Mouse (Mus musculus) granulocyte monocyte progenitor cell, adult 5-6 weeks (primary cell): ENCODE data around the gene Tll1. TPM values are rescaled to one million over a fixed set of nuclear protein-coding genes. Genes with fewer than 3 reads are reported as not detected.
A peak's percentile ranks its signal among the peaks of the same experiment; 100 is the strongest.
"Not testable (repeated sequence)": the region's sequence is repeated elsewhere in the genome, so short reads cannot be mapped to it uniquely, and the experiment has no call there.

Experiments used
- ATAC-seq: replicated peaks from 2 replicates; pipeline ENCODE4 v1.8.0; 2016; ENCODE audit warnings: mild to moderate bottlenecking, moderate TSS enrichment, inconsistent platforms; ENCODE audit not compliant: poor library complexity, severe bottlenecking
- total RNA-seq, 2 experiments: library from RNA; stranded (forward) in 1 of 2; stranded (reverse) in 1 of 2; fragments of 200-712, 200-1000 nt in 1 of 2; fragments of >200 nt in 1 of 2; fragmentation: Nextera tagmentation in 1 of 2; gene quantifications; 2 replicates each; pipeline ENCODE4 v1.2.3; 2014 to 2017

Gene Tll1
- total RNA-seq, 2 experiments from 2014 or later: not detected

DNA sequence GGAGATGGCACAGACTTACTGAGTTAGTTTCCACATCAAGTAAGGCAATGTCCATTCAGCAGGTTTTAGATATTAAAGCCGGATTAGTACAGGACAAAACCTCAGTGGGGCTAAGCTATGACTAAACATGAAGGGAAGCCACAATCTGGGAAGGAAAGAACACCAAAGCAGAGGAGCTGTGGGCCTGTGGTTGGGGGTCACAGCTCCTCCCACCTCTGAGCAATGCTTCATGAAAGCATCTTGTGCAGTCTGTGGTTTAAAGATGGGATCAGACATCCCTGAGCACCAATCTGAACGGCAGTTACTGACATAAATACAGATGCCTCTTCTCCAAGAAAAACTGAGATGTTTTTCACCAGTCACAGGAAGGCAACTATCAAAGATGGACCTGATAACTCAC, 132.7 kb downstream of the Tll1 start:
- ATAC-seq: no peak

- no peak for ATAC-seq
Observed at GRCm38 (mm10) chr8:64059867-64060266, 146.2 kb downstream of the Tll1 start.

DNA sequence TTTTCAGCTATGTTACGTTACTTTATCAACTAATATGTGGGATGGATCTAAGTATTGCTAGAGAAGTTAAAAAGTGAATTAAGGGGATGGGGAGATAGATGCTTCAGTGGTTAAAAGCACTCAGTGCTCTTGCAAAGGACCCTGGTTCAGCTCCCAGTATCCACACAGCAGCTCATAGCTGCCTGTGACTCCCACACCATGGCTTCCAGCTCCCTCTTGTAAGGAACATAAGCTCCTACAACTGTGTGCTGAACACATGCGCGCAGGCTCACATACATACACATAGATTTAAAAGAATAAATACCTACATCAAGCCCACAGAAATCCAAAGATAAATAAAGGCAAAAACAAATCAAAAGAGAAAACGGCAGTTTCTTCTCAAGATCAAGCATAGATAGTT, 148.5 kb downstream of the Tll1 start:
- ATAC-seq: no peak

DNA sequence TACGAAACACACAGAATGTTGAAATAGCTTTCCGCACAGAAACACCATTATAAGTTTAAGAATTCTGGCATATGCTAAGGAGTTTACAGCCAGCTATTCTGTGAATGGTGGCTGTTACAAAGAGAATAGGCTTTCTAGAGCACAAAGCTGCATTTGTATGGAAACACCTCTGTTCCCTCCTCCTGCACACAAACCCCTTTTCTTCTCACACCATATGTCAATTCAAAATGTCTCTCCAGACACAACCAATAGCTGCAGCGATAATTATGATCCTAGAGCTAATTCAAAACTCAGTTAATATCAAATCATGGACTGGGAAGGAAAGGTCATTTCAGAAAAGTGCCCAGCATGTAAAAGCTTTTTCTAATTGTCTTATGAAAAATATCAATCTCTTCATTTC, 157.5 kb downstream of the Tll1 start:
- ATAC-seq: no peak

DNA sequence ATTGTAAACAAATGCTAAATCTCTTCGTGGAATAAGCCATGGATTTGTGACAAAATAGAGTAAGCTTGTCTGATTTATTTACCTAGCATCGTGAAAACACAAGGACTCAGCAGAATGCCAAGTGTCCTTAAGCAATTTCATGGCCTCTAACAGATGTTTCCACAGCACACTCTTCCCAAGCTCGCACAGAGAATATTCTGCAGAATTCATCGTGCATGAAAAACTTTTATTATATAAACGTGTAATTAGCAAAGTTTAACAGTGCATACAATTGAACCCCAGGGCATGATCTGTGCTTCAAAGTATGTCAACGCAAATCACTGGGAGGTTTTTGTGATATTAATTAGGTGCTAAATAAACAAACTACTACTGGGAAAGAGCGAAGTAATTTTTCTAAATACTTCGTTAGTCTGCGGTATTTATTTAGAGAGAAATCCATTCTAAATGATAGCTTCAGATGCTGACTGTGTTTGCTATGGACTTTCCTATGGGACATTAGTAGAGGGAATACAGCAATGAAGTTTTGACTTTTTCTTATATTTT, 158.0 kb downstream of the Tll1 start:
- ATAC-seq: no peak

DNA sequence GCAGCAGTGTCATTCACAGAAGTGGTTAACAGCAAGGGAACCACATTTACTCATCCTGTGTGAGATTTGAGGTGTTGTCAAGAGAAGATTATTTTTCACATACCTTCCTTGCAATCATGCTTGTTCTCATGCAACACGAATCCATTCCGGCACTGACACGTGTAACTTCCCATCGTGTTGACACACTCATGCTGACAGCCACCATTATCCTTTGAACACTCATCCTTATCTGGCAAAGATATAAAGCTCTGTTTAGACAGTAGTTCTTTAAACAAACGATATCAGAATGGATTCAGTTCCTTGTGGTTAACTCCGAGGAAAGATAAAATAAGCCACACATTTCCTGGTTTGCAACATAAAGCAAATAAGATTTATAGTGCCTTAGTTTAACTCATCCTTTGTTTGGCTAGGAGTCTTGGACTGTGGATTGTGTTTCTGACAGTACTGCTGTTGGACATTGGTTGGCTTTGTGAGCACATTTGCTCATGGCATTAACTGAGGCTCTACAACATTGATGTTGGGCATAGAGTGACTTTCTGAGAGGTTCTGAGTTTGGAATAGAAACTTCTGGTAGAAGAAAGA, 164.7 kb downstream of the Tll1 start:
- no peak for ATAC-seq

GRCm38 (mm10) chr8:64030672-64031385, 175.2 kb downstream of the Tll1 start:
- no peak for ATAC-seq

- no peak for ATAC-seq
Observed at GRCm38 (mm10) chr8:64030081-64030480, 176.0 kb downstream of the Tll1 start.

GRCm38 (mm10) chr8:64029525-64029924, 176.5 kb downstream of the Tll1 start:
- no peak for ATAC-seq

GRCm38 (mm10) chr8:64024359-64024758, 181.7 kb downstream of the Tll1 start:
- no peak for ATAC-seq

GRCm38 (mm10) chr8:64023579-64023978, 182.5 kb downstream of the Tll1 start:
- ATAC-seq: peak; percentile 66

DNA sequence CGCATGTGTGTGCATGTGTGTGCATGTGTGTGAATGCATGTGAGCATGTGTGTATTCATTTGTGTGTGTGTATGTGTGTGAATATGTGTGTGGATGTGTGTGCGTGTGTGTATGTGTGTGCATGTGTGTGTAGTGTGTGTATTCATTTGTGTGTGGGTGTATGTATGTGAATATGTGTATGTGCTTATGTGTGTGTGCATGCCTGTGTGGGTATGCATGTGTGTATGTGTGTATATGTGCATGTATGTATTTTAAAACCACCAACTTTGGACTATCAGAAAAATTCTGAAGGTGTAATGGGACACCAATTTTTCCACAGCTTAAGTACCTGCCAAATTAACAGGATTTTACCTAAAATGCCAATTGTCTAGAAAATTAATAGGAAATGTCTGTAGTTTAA, 183.0 kb downstream of the Tll1 start:
- no peak for ATAC-seq

DNA sequence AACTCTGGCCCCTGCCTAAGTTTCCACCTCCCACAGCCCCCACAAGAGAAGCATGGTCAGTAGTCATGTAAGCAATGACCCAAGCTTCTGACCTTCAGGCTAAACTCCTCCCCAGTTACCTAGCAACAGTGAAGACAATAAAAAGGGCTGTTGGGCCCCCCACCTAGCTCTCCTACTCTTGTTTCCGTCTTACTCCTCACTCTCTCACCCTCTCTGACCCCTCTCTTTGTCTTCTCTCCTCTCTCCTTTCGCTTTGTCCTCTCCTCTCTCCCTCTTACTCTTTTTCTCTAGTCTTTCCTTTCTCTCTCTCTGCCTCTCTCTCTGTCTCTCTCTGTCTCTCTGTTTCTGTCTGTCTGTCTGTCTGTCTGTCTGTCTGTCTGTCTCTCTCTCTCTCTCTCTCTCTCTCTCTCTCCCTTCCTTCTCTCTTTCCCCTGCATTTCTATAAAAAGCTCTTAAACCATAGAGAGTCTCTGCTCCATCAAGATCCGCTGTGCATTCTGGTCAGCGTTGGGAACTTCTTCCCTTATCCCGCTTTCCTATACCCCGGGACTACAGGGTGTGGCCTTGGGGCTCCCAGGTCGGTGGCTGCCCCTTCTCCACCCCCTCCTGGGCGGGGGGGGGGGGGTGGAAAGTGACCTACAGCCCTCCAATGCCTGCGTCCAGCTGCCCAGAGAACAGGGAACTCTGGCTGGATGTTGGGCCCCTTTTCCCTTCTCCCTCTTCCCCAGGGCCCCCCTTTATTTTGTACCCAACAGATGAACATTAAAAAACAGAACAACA, 235.3 kb downstream of the Tll1 start:
- not testable (repeated sequence) for ATAC-seq
